Mouse (Mus musculus): Measurements from ENCODE around the gene Men1. TPM values are rescaled to one million over a fixed set of nuclear protein-coding genes. Genes with fewer than 3 reads are reported as not detected.

The Men1 gene
- total RNA-seq, 4 experiments from 2014 or later: 5.3 to 7.9 (median 6.3) TPM

DNA sequence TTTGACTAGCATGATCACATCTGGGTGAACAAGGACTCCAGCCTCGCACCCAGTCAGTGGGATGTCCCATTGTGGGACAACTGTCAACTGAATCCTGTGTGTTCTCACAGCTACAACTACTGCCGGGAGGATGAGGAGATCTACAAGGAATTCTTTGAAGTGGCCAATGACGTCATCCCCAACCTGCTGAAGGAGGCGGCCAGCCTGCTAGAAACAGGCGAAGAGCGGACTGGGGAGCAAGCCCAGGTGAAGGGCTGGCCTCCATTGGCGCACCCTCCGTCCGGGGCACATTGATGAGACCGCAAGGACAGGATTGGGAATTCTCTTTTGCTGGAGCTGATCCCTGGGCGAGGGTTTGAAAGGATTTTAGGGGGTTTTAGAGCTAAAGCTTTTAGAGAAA lies 3.9 kb downstream of the Men1 start:
- DNase-seq (ENCODE audit: low spot score in 2 of 2): no peak

DNA sequence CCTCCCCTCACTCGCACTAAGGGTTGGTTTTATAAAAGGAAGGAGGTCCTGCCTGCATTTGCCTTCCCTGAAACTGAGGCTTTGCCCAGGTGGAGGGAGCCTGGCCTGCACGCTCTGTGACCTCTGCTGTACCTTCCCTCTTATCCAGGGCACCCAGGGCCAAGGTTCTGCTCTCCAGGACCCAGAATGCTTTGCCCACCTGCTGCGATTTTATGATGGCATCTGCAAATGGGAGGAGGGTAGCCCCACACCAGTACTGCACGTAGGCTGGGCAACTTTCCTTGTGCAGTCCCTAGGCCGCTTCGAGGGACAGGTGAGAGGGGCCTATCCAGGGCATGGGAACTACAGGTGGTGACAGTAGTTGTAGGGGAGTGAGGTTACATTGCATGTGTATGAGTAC lies 4.4 kb downstream of the Men1 start:
- no peak for DNase-seq (ENCODE audit: low spot score in 2 of 2)

GRCm38 (mm10) chr19:6339890-6340504 lies 5.2 kb downstream of the Men1 start:
- DNase-seq (ENCODE audit: low spot score in 2 of 2): no peak

GRCm38 (mm10) chr19:6340524-6341452 lies 6.0 kb downstream of the Men1 start, which contains the start of gene Map4k2:
TSS of gene Map4k2 (plus strand) at chr19:6341135.
- DNase-seq (ENCODE audit: low spot score in 2 of 2): peak; percentile 75 to 78

DNA sequence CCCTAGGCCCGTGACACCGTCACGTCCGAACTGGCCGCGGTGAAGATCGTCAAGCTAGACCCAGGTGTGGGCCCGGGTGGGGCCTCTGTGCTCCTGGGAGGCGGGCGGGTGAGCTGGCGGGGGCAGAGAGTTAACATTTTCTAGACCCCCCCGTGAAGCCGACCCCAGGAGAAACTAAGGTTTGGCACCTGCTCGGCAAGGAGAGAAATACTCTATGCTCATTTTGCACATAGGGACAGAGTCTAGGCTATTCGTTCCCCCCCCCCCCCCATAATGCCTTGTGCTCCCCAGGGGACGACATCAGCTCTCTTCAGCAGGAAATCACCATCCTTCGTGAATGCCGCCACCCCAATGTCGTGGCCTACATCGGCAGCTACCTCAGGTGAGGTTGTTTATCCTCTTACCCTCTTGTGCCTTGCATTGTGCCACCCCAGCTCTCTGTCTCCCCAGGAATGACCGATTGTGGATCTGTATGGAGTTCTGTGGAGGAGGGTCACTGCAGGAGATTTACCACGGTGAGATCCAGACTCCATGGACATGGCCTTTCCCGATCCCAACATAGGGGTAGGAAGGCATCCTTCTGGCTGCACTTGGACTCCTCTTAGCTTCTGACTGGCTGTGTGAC lies 6.8 kb downstream of the Men1 start:
- no peak for DNase-seq (ENCODE audit: low spot score in 2 of 2)

DNA sequence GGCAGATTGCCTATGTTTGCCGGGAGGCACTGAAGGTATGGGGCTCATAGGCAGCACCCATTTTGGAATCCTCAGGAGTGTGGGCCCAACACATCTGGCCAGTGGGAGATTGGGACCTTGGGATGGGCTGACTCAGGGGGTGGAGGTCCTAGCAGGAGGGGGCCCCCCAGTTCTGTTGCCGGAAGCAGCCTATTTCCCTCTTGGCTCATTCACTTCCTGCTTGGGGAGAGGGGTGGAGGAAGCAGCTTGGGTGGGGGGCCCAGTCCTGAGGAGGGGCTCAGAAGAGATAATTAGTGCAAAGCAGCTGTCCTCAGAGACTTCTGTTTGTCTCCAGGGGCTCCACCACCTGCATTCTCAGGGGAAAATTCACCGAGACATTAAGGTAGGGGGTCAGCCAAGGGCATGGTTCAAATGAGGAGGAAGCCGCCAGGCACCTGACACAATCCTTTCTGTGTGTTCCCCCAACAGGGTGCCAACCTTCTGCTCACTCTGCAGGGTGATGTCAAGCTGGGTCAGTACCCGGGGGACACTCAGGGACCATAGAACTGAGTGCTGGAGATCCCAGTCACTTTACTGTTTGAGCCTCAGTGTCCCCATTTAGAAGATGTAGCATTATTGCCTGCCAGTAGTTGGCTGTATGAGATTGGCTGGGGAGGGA lies 7.6 kb downstream of the Men1 start:
- DNase-seq (ENCODE audit: low spot score in 2 of 2): no peak

DNA sequence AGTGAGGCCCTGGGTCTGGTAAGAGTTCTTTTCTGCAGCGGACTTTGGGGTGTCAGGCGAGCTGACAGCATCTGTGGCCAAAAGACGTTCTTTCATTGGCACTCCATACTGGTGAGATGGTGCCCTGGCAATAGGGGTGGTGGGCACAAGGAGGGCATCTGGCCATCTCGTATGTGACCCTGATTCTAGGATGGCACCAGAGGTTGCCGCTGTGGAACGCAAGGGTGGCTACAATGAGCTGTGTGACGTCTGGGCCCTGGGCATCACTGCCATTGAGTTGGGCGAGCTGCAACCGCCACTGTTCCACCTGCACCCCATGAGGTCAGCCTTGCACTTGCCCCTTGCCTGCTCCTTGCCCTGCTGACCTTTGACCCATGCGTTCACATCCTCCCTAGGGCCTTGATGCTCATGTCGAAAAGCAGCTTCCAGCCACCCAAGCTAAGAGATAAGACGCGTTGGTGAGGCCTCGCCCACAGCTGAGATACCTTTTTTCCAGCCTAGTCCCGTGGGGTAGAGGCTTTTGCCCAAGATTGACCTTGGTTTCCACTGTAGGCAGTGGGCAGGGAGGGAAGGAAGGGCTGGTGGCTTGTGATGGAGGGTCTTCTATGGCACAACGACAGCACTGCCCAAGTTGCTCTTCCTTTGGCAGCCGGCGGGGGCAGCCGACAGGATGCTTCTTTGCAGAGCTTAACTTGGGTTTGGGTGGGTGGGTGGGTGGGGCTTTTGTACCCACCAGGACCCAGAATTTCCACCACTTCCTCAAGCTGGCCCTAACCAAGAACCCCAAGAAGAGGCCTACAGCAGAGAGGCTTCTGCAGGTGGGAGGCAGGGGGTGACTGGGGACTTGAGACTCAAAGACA lies 8.5 kb downstream of the Men1 start:
- DNase-seq (ENCODE audit: low spot score in 2 of 2): no peak

DNA sequence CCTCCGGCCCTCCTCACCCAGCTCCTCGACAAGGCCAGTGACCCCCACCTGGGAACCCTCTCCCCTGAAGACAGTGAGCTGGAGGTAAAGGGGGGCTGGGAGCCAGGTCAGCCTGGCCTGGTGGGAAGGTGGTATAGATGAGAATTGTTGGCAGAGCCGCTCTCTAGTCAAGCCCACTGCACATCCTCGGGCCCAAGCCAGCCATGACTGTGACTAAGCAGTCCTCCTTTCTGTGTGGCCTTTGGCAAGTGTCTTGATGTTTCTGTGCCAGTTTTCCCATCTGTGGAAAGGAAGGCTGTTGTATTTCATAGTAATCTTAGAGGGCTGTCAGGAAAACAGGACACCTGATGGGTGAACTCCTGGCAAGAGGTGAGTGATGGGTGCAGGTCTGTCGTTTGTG lies 9.2 kb downstream of the Men1 start:
- DNase-seq (ENCODE audit: low spot score in 2 of 2): no peak

DNA sequence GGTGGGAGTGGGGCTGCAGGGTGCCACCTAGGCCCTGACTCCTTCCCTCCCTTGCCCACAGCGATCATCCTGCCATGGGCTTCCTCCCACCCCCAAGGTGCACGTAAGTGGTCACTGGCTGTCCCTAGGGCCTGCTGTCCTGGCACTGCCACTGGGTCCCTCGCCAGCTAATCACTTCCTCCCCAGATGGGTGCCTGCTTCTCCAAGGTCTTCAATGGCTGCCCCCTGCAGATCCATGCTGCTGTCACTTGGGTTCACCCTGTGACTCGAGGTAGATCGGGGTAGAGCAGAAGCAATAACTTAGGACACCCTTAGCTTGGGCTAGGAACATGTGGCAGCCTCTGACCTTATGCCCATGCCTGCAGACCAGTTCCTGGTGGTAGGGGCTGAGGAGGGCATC lies 11.2 kb downstream of the Men1 start:
- DNase-seq (ENCODE audit: low spot score in 2 of 2): no peak

DNA sequence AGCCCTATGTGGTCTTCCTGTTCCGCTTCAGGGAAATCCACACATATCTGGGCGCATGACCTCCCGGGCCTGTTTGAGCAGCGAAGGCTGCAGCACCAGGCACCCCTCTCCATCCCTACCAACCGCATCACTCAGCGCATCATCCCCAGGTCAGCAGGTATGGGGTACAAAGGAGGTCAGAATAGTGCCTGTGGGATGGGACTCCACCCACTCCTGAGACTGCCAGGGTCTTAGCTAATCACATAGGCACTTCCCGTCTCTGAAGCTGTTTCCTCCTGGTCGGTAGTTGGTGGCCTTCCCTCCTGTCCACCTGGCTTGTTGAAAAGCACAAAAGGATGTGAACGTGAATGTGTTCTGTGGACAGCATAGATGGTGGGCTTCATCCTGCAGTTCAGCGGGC lies 11.9 kb downstream of the Men1 start:
- no peak for DNase-seq (ENCODE audit: low spot score in 2 of 2)

DNA sequence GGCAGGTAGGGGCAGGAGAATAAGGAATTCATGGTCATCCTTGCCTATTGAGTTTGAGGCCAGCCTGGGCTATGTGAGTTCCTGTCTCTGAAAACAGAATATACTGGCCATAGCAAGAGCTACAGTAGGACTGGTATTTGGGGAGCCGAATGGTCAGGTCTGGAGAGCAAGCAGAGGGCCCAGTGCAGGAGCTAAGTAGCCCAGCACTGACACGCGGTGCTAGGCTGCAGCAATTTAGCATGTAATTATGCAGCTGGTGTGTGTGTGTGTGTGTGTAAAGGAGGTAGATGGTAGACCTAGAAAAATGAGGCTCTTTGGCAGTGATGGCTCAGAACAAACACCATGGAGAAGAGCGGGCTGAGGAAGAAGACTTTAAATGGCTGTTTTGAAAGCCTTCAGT lies 12.8 kb downstream of the Men1 start:
- DNase-seq (ENCODE audit: low spot score in 2 of 2): no peak

DNA sequence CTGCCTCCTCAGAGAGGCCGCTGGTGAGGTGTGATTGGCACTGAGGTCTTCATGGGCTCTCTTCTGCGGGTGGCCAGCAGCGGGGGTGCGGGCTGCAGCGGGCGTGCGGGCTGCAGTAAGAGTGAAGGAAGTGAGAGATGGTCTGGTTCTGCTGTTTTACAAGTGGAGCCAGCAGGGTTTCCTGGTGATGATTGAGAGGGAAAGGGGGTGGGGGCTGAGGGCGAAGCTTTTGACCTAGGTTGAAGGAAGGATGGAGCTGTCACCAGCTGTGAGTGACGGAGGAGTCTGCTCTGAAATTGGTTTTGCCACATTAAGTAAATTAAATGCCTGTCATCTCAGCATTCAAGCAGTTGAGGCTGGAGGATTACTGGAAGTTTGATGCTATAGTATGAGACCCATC lies 13.9 kb downstream of the Men1 start:
- DNase-seq (ENCODE audit: low spot score in 2 of 2): no peak

DNA sequence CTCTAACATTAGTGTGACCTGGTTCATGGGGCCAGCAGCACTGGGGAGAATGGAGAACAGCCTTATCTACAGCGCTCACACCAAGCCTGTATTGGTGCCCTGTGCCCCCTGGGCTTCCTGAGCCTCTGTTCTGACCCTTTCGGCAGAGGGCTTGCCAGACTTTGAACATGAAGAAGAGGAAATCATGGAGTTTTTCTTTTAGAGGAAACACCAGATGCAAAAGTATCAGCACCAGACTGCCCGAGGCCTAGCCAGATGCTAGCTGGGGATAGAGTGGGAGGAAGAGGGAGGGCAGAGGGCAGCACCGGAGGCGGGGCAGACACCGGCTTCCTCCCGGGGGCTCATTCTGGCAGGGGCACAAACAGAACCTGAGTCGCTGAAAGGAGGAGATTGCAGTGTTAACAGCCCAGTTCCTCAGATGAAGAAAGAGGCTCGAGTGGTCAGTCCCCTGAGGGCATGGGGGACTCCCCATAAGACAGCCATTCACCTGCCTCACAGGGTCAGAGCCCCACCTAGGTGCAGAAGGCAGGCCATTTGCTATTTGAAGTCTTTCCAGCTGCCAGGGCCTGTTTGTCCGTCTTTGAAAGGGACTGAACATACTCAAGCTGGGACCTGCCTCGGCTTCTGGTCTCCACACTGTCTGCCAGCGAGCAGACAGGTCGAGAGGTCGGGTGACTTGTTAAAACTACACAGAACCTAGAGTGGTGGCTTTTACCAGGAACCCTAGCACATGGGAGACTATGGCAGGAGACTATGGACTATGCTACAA lies 14.6 kb downstream of the Men1 start:
- DNase-seq (ENCODE audit: low spot score in 2 of 2): no peak

- DNase-seq (ENCODE audit: low spot score in 2 of 2): no peak
Observed at GRCm38 (mm10) chr19:6351431-6352106, 16.8 kb downstream of the Men1 start.

GRCm38 (mm10) chr19:6352107-6352505 lies 17.3 kb downstream of the Men1 start:
- no peak for DNase-seq (ENCODE audit: low spot score in 2 of 2)

- no peak for DNase-seq (ENCODE audit: low spot score in 2 of 2)
Observed at GRCm38 (mm10) chr19:6354030-6354429, 19.3 kb downstream of the Men1 start.

- DNase-seq (ENCODE audit: low spot score in 2 of 2): no peak
Observed at GRCm38 (mm10) chr19:6361291-6361690, 26.5 kb downstream of the Men1 start.

- no peak for DNase-seq (ENCODE audit: low spot score in 2 of 2)
Observed at GRCm38 (mm10) chr19:6363091-6363410, 28.3 kb downstream of the Men1 start.

- DNase-seq (ENCODE audit: low spot score in 2 of 2): peak; percentile 99 to 100
Observed at GRCm38 (mm10) chr19:6363411-6364240, 28.8 kb downstream of the Men1 start, which contains the start of gene Sf1. TSS of gene Sf1 (plus strand) at chr19:6363690.
